Mouse (Mus musculus): ENCODE results near the gene Esx1. TPM values are rescaled to one million over a fixed set of nuclear protein-coding genes. Genes with fewer than 3 reads are reported as not detected.

The Esx1 gene
- 0.04 and 0.41 TPM in 2 replicates for polyA plus RNA-seq (2012)

DNA sequence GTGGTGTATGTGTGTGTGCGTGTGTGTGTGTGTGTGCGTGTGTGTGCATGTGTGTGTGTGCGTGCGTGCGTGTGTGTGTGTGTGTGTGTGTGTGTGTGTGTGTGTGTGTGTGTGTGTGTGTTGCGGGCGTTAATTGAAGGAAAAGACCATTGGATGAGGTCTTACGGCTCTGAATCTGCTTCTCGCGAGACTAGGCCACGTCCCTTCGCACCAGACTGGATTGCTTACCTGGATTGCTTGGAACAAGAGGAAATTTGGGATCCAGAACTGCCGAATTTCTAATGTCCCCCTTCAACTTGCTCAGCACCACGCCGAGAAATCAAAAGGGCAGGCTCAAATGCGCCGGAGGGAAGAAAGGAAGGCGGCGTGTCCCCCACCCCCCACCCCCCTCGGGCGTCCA is at the start of gene Esx1:
Esx1 (minus strand) TSS at position 366 of the 400 bp plus-strand sequence.

Other genes starting within 250 kb of the Esx1 start
- gene H2bfm, start 194.8 kb downstream of the Esx1 start, polyA plus RNA-seq (2012) = not detected in 2 replicates
- gene Tmsb15b2, start 146.6 kb downstream of the Esx1 start, polyA plus RNA-seq (2012) = not detected in 2 replicates
- gene Tmsb15l, start 145.2 kb downstream of the Esx1 start, polyA plus RNA-seq (2012) = not detected in 2 replicates
- gene Tmsb15b1, start 145.2 kb downstream of the Esx1 start, polyA plus RNA-seq (2012) = 0.19 TPM in 1 of 2 replicates, not detected in the other
- 0.04 and 0.06 TPM in 2 replicates for gene Zcchc18, start 128.9 kb downstream of the Esx1 start, polyA plus RNA-seq (2012)
- 0.58 and 1.9 TPM in 2 replicates for gene Slc25a53, start 83.8 kb downstream of the Esx1 start, polyA plus RNA-seq (2012)
- 0.95 and 0.99 TPM in 2 replicates for gene Fam199x, start 72.5 kb downstream of the Esx1 start, polyA plus RNA-seq (2012)